Mouse (Mus musculus) embryonic facial prominence, embryonic 15.5 days (tissue): Measurements from ENCODE around the gene Ecd. TPM values are rescaled to one million over a fixed set of nuclear protein-coding genes. Genes with fewer than 3 reads are reported as not detected.
"Not testable (repeated sequence)": the region's sequence is repeated elsewhere in the genome, so short reads cannot be mapped to it uniquely, and the experiment has no call there.

Experiments
- ATAC-seq: fragments of 200-750 bp; cut with Nextera tagmentation; 2 replicates; pipeline ENCODE4 v1.8.0; 2017; ENCODE audit warnings: low read depth, moderate TSS enrichment; ENCODE audit not compliant: insufficient number of reproducible peaks, low FRiP score, low TSS enrichment
- H3K27ac ChIP-seq: fragments of 300-500 bp; sonication (generic); replicated peaks from 2 replicates; pipeline ENCODE4 v1.5.1; 2015; ENCODE audit warnings: mild to moderate bottlenecking, inconsistent platforms
- H3K27me3 ChIP-seq: fragments of 300-500 bp; sonication (generic); 2 replicates; pipeline ENCODE4 v1.6.1; 2015; ENCODE audit warnings: inconsistent platforms
- H3K36me3 ChIP-seq: fragments of 300-500 bp; sonication (generic); 2 replicates; pipeline ENCODE4 v1.6.1; 2015; ENCODE audit warnings: mild to moderate bottlenecking, inconsistent platforms
- H3K4me1 ChIP-seq: fragments of 300-500 bp; sonication (generic); 2 replicates; pipeline ENCODE4 v1.6.1; 2015; ENCODE audit warnings: inconsistent platforms
- H3K4me2 ChIP-seq: fragments of 300-500 bp; sonication (generic); replicated peaks from 2 replicates; pipeline ENCODE4 v1.6.1; 2015; ENCODE audit warnings: mild to moderate bottlenecking, inconsistent platforms
- H3K4me3 ChIP-seq: fragments of 300-500 bp; sonication (generic); replicated peaks from 2 replicates; pipeline ENCODE4 v1.5.1; 2015; ENCODE audit warnings: mild to moderate bottlenecking, inconsistent platforms
- H3K9ac ChIP-seq: fragments of 300-500 bp; sonication (generic); 2 replicates; pipeline ENCODE4 v1.6.1; 2015; ENCODE audit warnings: inconsistent platforms
- H3K9me3 ChIP-seq: fragments of 300-500 bp; sonication (generic); replicated peaks from 2 replicates; pipeline ENCODE4 v1.6.1; 2016; ENCODE audit warnings: inconsistent platforms
- WGBS: fragments of 180-500 bp; shearing (Covaris S2); methylation state at CpG from one replicate; pipeline ENCODE4 v1.1.7; 2015; 5-methylcytosine and 5-hydroxymethylcytosine counted together
- polyA plus RNA-seq: library from polyadenylated mRNA; unstranded; fragments of >200 nt; fragmentation: Nextera tagmentation; extraction: Ambion mirVana; gene quantifications from 2 replicates; pipeline ENCODE4 v1.2.1, GENCODE M21; 2015

Ecd gene
- polyA plus RNA-seq, 1 experiment from 2014 or later: 54.4 TPM

GRCm38 (mm10) chr14:20319420-20319819, 28.5 kb downstream of the Ecd start:
- Histone ChIP-seq H3K9ac (no peak overlapping the region), H3K36me3 (peaks cover 61% of the 10 kb centered on the region), H3K4me3 (no peak overlapping the region), H3K9me3 (no peaks in the 10 kb centered on the region), H3K4me1 (no peaks in the 10 kb centered on the region), H3K27me3 (no peaks in the 10 kb centered on the region), H3K4me2 (no peak overlapping the region), H3K27ac (no peak overlapping the region)
- ATAC-seq: no peak
- WGBS: 79% methylated on average over 3 of the region's 3 CpGs

- ATAC-seq: no peak
- Histone ChIP-seq H3K4me2 (no peak overlapping the region), H3K36me3 (peaks cover 50% of the 10 kb centered on the region), H3K9me3 (no peaks in the 10 kb centered on the region), H3K4me1 (no peaks in the 10 kb centered on the region), H3K27ac (no peak overlapping the region), H3K9ac (no peak overlapping the region), H3K4me3 (no peak overlapping the region), H3K27me3 (no peaks in the 10 kb centered on the region)
- 60% methylated on average over 1 of the region's 1 CpGs for WGBS
These were observed 32.8 kb downstream of the Ecd start for GRCm38 (mm10) chr14:20315137-20315536.

GRCm38 (mm10) chr14:20305085-20305484, 42.8 kb downstream of the Ecd start:
- not testable (repeated sequence) for H3K4me3 ChIP-seq, H3K27me3 ChIP-seq, H3K27ac ChIP-seq, H3K9me3 ChIP-seq, H3K4me1 ChIP-seq, H3K9ac ChIP-seq, ATAC-seq, H3K4me2 ChIP-seq
- peaks cover 20% of the 10 kb centered on the region for H3K36me3 ChIP-seq
- 84% methylated on average over 2 of the region's 2 CpGs for WGBS

- ATAC-seq: no peak
- Histone ChIP-seq H3K9me3 (no peaks in the 10 kb centered on the region), H3K9ac (no peak overlapping the region), H3K4me3 (no peak overlapping the region), H3K27me3 (no peaks in the 10 kb centered on the region), H3K36me3 (no peaks in the 10 kb centered on the region), H3K27ac (no peak overlapping the region), H3K4me2 (no peak overlapping the region), H3K4me1 (0 out of 2 replicates have a peak, but pooled peaks cover 9% of the 10 kb centered on the region)
- 62% methylated on average over 3 of the region's 3 CpGs for WGBS
These were observed 49.8 kb downstream of the Ecd start for GRCm38 (mm10) chr14:20298131-20298530.

GRCm38 (mm10) chr14:20297616-20298015, 50.3 kb downstream of the Ecd start:
- WGBS: 67% methylated on average over 3 of the region's 3 CpGs
- no peaks in the 10 kb centered on the region for H3K36me3 ChIP-seq
- H3K4me2 ChIP-seq: no peak overlapping the region
- no peaks in the 10 kb centered on the region for H3K27me3 ChIP-seq
- no peaks in the 10 kb centered on the region for H3K9me3 ChIP-seq
- ATAC-seq: no peak
- H3K4me3 ChIP-seq: no peak overlapping the region
- H3K27ac ChIP-seq: no peak overlapping the region
- H3K4me1 ChIP-seq: 0 out of 2 replicates have a peak, but pooled peaks cover 9% of the 10 kb centered on the region
- H3K9ac ChIP-seq: no peak overlapping the region

GRCm38 (mm10) chr14:20294947-20295346, 53.0 kb downstream of the Ecd start:
- no peaks in the 10 kb centered on the region for H3K9me3 ChIP-seq
- H3K27me3 ChIP-seq: no peaks in the 10 kb centered on the region
- H3K4me3 ChIP-seq: peak overlapping the region; percentile 57
- H3K9ac ChIP-seq: peak overlapping the region; percentile 50; the same call in 1 of the 2 replicates
- no peak for ATAC-seq
- 32% methylated on average over 8 of the region's 8 CpGs for WGBS
- H3K27ac ChIP-seq: no peak overlapping the region
- H3K36me3 ChIP-seq: no peaks in the 10 kb centered on the region
- H3K4me2 ChIP-seq: peak overlapping the region; percentile 57
- H3K4me1 ChIP-seq: 0 out of 2 replicates have a peak, but pooled peaks cover 9% of the 10 kb centered on the region

- no peaks in the 10 kb centered on the region for H3K9me3 ChIP-seq
- H3K36me3 ChIP-seq: no peaks in the 10 kb centered on the region
- no peak within 1 kb of the TSS for H3K27ac ChIP-seq
- ATAC-seq: peak; percentile 94
- WGBS: 22% methylated on average over 14 of the region's 14 CpGs
- H3K4me1 ChIP-seq: 0 out of 2 replicates have a peak, but pooled peaks cover 9% of the 10 kb centered on the region
- peak within 1 kb of the TSS; percentile 57 for H3K4me3 ChIP-seq
- H3K4me2 ChIP-seq: peak within 1 kb of the TSS; percentile 57
- H3K9ac ChIP-seq: peak within 1 kb of the TSS; percentile 50; the same call in 1 of the 2 replicates
- H3K27me3 ChIP-seq: no peaks in the 10 kb centered on the region
These were observed 53.6 kb downstream of the Ecd start, which contains the start of gene Nudt13 for GRCm38 (mm10) chr14:20294117-20294892. Gene Nudt13, plus strand, starts transcription at chr14:20294697.

- 59% methylated on average over 4 of the region's 4 CpGs for WGBS
- Histone ChIP-seq H3K27ac (no peak overlapping the region), H3K4me3 (no peak overlapping the region), H3K36me3 (no peaks in the 10 kb centered on the region), H3K9ac (no peak overlapping the region), H3K4me2 (no peak overlapping the region), H3K27me3 (no peaks in the 10 kb centered on the region), H3K4me1 (0 out of 2 replicates have a peak, but pooled peaks cover 9% of the 10 kb centered on the region), H3K9me3 (no peaks in the 10 kb centered on the region)
- no peak for ATAC-seq
These were observed 56.5 kb downstream of the Ecd start for GRCm38 (mm10) chr14:20291391-20291790.

Other genes with a start within 250 kb of the Ecd start
- gene Saysd1, start 209.6 kb downstream of the Ecd start, polyA plus RNA-seq: 12.9 and 13.2 TPM in 2 replicates
- 4.7 and 5.5 TPM in 2 replicates for gene Kcnk5, start 166.3 kb downstream of the Ecd start, polyA plus RNA-seq
- 0.12 and 0.68 TPM in 2 replicates for gene Kcnk16, start 78.9 kb downstream of the Ecd start, polyA plus RNA-seq
- 16.6 and 22.8 TPM in 2 replicates for gene Nudt13, start 53.4 kb downstream of the Ecd start, polyA plus RNA-seq
- gene Fam149b, start within 50 bp of the Ecd start, polyA plus RNA-seq: 36.0 and 36.9 TPM in 2 replicates
- 168 and 176 TPM in 2 replicates for gene Dnajc9, start 40.8 kb upstream of the Ecd start, polyA plus RNA-seq
- gene Mrps16, start 45.5 kb upstream of the Ecd start, polyA plus RNA-seq: 82.9 and 90.6 TPM in 2 replicates
- 4.2 and 7.3 TPM in 2 replicates for gene Cfap70, start 104.1 kb upstream of the Ecd start, polyA plus RNA-seq
- gene Anxa7, start 132.0 kb upstream of the Ecd start, polyA plus RNA-seq: 56.4 and 61.7 TPM in 2 replicates
- 1.9 and 2.0 TPM in 2 replicates for gene Mss51, start 148.8 kb upstream of the Ecd start, polyA plus RNA-seq
- 46.7 and 50.2 TPM in 2 replicates for gene Ppp3cb, start 198.5 kb upstream of the Ecd start, polyA plus RNA-seq